Mouse (Mus musculus) testis, postnatal 14 days (tissue): ENCODE results near the gene Cops4.

Experiments used
- DNase-seq: peaks from one replicate; pipeline ENCODE4 v3.0.0; 2021; ENCODE audit warnings: low spot score

The Cops4 gene

DNA sequence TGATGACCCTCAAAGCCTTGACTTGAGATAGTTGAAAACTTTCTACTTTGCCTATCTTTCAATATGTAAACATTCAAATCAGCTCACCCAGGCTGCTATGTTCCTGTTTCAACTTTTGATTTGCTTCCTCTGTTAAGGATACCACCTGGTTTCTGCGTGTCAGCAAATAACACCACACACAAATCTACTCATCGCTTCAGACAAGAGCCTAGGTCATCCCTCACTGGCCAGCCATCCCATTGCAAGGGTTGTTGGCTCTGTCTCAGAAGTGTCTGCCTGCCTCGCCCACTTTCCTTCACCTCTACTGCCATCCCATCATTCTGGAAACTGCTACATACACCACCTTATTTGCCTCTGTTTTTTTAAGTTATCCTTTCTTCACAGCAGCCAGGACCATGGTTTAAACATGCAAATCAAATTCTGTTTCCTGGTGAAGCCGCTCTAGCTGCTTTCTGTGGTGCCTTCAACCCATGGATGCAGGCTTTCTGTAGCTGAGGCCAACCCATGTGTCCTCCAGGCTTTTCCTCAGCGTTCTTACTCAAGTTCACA is 60.8 kb downstream of the Cops4 start:
- DNase-seq, result no peak

GRCm38 (mm10) chr5:100581622-100582434 is 63.7 kb downstream of the Cops4 start:
- DNase-seq, result no peak

GRCm38 (mm10) chr5:100582435-100582826 is 64.3 kb downstream of the Cops4 start:
- DNase-seq, result no peak

- DNase-seq, result no peak
Measured at GRCm38 (mm10) chr5:100583066-100583465, 65.0 kb downstream of the Cops4 start.

- DNase-seq, result no peak
Measured at GRCm38 (mm10) chr5:100585206-100585644, 67.1 kb downstream of the Cops4 start.

GRCm38 (mm10) chr5:100585657-100586056 is 67.5 kb downstream of the Cops4 start:
- DNase-seq, result no peak

DNA sequence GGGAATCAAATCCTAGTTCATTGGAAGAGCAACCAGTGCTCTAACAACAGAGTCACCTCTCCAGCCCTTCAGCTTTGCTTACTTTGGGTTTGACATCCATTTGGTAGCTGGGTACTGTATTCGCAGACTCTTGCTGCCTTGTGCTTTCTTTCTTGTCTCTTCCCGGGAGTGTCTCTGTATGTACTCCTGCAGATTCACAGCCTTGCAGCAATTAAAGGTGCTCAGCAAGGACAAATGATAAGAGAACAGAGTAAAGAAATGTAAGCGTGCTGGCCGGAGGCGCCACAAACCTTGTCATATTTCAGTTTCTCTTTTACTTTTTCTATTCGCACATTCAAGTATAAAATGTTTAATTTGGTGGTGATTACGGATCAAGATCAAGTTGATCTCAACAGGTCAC is 69.0 kb downstream of the Cops4 start:
- DNase-seq, result no peak

- DNase-seq, result no peak
Measured at GRCm38 (mm10) chr5:100587626-100588025, 69.5 kb downstream of the Cops4 start.

DNA sequence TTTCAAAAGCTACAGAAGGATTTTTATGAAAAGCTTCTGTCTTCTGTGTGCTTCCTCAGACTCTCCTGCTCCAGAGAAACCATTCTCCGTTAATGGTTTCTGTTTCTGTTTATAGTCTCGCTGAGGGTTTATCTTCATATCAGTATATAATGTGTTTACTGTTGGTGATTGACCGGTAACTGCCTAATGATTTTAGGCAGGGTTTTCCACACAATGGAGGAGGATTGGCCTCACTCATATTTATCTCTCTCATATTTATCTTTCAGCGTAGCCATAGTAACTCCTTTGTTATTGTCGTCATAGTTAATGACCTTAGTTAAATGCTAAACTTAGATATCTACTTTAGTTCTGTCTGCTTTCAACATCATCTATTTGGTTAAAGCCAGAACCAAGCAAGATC is 72.4 kb downstream of the Cops4 start:
- no peak for DNase-seq

GRCm38 (mm10) chr5:100594803-100595467 is 76.8 kb downstream of the Cops4 start:
- DNase-seq, result no peak

DNA sequence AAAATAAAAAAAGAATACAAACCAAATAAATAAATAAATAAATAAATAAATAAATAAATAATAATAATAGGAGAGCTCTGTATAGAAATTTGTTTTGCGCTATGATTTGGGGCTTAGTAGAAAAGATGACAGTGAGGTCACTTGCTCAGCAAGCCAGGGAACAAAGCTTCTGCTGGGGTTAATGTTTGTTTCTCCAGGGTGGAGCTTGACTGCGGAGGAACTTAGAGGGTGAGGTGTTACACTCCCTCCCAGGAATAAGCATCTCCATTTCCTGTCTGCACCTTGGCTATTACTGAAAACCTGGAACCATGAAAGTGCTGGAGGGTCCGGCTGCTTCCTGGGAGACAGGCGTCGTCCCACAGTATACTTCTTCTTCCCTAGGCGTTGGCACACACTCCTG is 77.9 kb downstream of the Cops4 start:
- no peak for DNase-seq
